Mouse (Mus musculus): ENCODE results near the gene Abcc8. TPM values are rescaled to one million over a fixed set of nuclear protein-coding genes. Genes with fewer than 3 reads are reported as not detected.

Abcc8 gene
- polyA plus RNA-seq, 1 experiment: 57.1 TPM

GRCm38 (mm10) chr7:46168402-46168801, 11.4 kb downstream of the Abcc8 start:
- Histone ChIP-seq H3K4me1 (ENCODE audit: control insufficient read depth, insufficient read depth, low read length) (peaks cover 12% of the 10 kb centered on the region), H3K27me3 (ENCODE audit: control insufficient read depth, insufficient read depth, low read length) (no peaks in the 10 kb centered on the region), H3K4me3 (replicated peaks; ENCODE audit: insufficient read depth, low read depth, low read length) (no peak overlapping the region), H3K27ac (ENCODE audit: insufficient read depth, low read length) (no peak overlapping the region)
- WGBS: 93% methylated on average over 6 of the region's 6 CpGs
- TF ChIP-seq POLR2A (IDR thresholded peaks at IDR 0.05; ENCODE audit: borderline replicate concordance, insufficient read depth, low read length) (no peak), CTCF (IDR thresholded peaks at IDR 0.05; ENCODE audit: borderline replicate concordance, insufficient read depth, low read depth, low read length) (no peak)
- DNase-seq: no peak

- H3K27me3 ChIP-seq (ENCODE audit: control insufficient read depth, insufficient read depth, low read length): no peaks in the 10 kb centered on the region
- peaks cover 16% of the 10 kb centered on the region for H3K4me1 ChIP-seq (ENCODE audit: control insufficient read depth, insufficient read depth, low read length)
- TF ChIP-seq POLR2A (IDR thresholded peaks at IDR 0.05; ENCODE audit: borderline replicate concordance, insufficient read depth, low read length) (no peak), CTCF (IDR thresholded peaks at IDR 0.05; ENCODE audit: borderline replicate concordance, insufficient read depth, low read depth, low read length) (no peak)
- 97% methylated on average over 7 of the region's 7 CpGs for WGBS
- H3K27ac ChIP-seq (ENCODE audit: insufficient read depth, low read length): no peak overlapping the region
- no peak overlapping the region for H3K4me3 ChIP-seq (replicated peaks; ENCODE audit: insufficient read depth, low read depth, low read length)
- DNase-seq: no peak
Observed at GRCm38 (mm10) chr7:46167901-46168300, 11.9 kb downstream of the Abcc8 start.

GRCm38 (mm10) chr7:46165876-46166275, 14.0 kb downstream of the Abcc8 start:
- Histone ChIP-seq H3K27me3 (ENCODE audit: control insufficient read depth, insufficient read depth, low read length) (no peaks in the 10 kb centered on the region), H3K4me1 (ENCODE audit: control insufficient read depth, insufficient read depth, low read length) (peaks cover 31% of the 10 kb centered on the region), H3K4me3 (replicated peaks; ENCODE audit: insufficient read depth, low read depth, low read length) (no peak overlapping the region), H3K27ac (ENCODE audit: insufficient read depth, low read length) (peak overlapping the region; percentile 53)
- no peak for TF ChIP-seq CTCF (IDR thresholded peaks at IDR 0.05; ENCODE audit: borderline replicate concordance, insufficient read depth, low read depth, low read length)
- TF ChIP-seq POLR2A (IDR thresholded peaks at IDR 0.05; ENCODE audit: borderline replicate concordance, insufficient read depth, low read length): no peak
- 17% methylated on average over 11 of the region's 11 CpGs for WGBS
- DNase-seq: peak; percentile 75 to 80

- no peaks in the 10 kb centered on the region for H3K27me3 ChIP-seq (ENCODE audit: control insufficient read depth, insufficient read depth, low read length)
- no peak for DNase-seq
- peak overlapping the region; percentile 78 for H3K27ac ChIP-seq (ENCODE audit: insufficient read depth, low read length)
- peaks cover 44% of the 10 kb centered on the region for H3K4me1 ChIP-seq (ENCODE audit: control insufficient read depth, insufficient read depth, low read length)
- WGBS: 30% methylated on average over 5 of the region's 5 CpGs
- H3K4me3 ChIP-seq (replicated peaks; ENCODE audit: insufficient read depth, low read depth, low read length): no peak overlapping the region
- TF ChIP-seq POLR2A (IDR thresholded peaks at IDR 0.05; ENCODE audit: borderline replicate concordance, insufficient read depth, low read length) (no peak), CTCF (IDR thresholded peaks at IDR 0.05; ENCODE audit: borderline replicate concordance, insufficient read depth, low read depth, low read length) (no peak)
Observed at GRCm38 (mm10) chr7:46162731-46163130, 17.1 kb downstream of the Abcc8 start.

GRCm38 (mm10) chr7:46162132-46162727, 17.6 kb downstream of the Abcc8 start:
- WGBS: 3% methylated on average over 11 of the region's 11 CpGs
- TF ChIP-seq CTCF (IDR thresholded peaks at IDR 0.05; ENCODE audit: borderline replicate concordance, insufficient read depth, low read depth, low read length): no peak
- TF ChIP-seq POLR2A (IDR thresholded peaks at IDR 0.05; ENCODE audit: borderline replicate concordance, insufficient read depth, low read length): peak; percentile 36; the same call in 1 of the 2 replicates
- no peak overlapping the region for H3K4me3 ChIP-seq (replicated peaks; ENCODE audit: insufficient read depth, low read depth, low read length)
- peak; percentile 94 to 97 for DNase-seq
- H3K27ac ChIP-seq (ENCODE audit: insufficient read depth, low read length): peak overlapping the region; percentile 78
- no peaks in the 10 kb centered on the region for H3K27me3 ChIP-seq (ENCODE audit: control insufficient read depth, insufficient read depth, low read length)
- H3K4me1 ChIP-seq (ENCODE audit: control insufficient read depth, insufficient read depth, low read length): peaks cover 47% of the 10 kb centered on the region

GRCm38 (mm10) chr7:46161615-46162014, 18.2 kb downstream of the Abcc8 start:
- H3K4me1 ChIP-seq (ENCODE audit: control insufficient read depth, insufficient read depth, low read length): peaks cover 47% of the 10 kb centered on the region
- WGBS: 7% methylated on average over 3 of the region's 3 CpGs
- TF ChIP-seq POLR2A (IDR thresholded peaks at IDR 0.05; ENCODE audit: borderline replicate concordance, insufficient read depth, low read length): no peak
- no peak for TF ChIP-seq CTCF (IDR thresholded peaks at IDR 0.05; ENCODE audit: borderline replicate concordance, insufficient read depth, low read depth, low read length)
- DNase-seq: peak; percentile 49 to 65
- no peaks in the 10 kb centered on the region for H3K27me3 ChIP-seq (ENCODE audit: control insufficient read depth, insufficient read depth, low read length)
- no peak overlapping the region for H3K4me3 ChIP-seq (replicated peaks; ENCODE audit: insufficient read depth, low read depth, low read length)
- H3K27ac ChIP-seq (ENCODE audit: insufficient read depth, low read length): peak overlapping the region; percentile 78

- no peak for DNase-seq
- Histone ChIP-seq H3K4me3 (replicated peaks; ENCODE audit: insufficient read depth, low read depth, low read length) (no peak overlapping the region), H3K27ac (ENCODE audit: insufficient read depth, low read length) (no peak overlapping the region), H3K27me3 (ENCODE audit: control insufficient read depth, insufficient read depth, low read length) (no peaks in the 10 kb centered on the region), H3K4me1 (ENCODE audit: control insufficient read depth, insufficient read depth, low read length) (peaks cover 40% of the 10 kb centered on the region)
- TF ChIP-seq CTCF (IDR thresholded peaks at IDR 0.05; ENCODE audit: borderline replicate concordance, insufficient read depth, low read depth, low read length): no peak
- no peak for TF ChIP-seq POLR2A (IDR thresholded peaks at IDR 0.05; ENCODE audit: borderline replicate concordance, insufficient read depth, low read length)
- 66% methylated on average over 7 of the region's 7 CpGs for WGBS
Observed at GRCm38 (mm10) chr7:46157746-46158145, 22.1 kb downstream of the Abcc8 start.

All from cerebellum, adult 2 months (tissue).